Mouse (Mus musculus) C2C12 (cell line): ENCODE measurements at regions not wholly inside any gene's neighbourhood (a gene's known extent, or its start where the extent isn't known, plus 50 kb on each side); places are given as distances from the start of the nearest gene placed in this dataset.

Source experiments
- H3K27me3 ChIP-seq: one replicate; pipeline ENCODE4 v1.6.1; 2011; ENCODE audit not compliant: control insufficient read depth, insufficient read depth, insufficient read length
- H3K36me3 ChIP-seq: one replicate; pipeline ENCODE4 v1.6.1; 2011; ENCODE audit not compliant: control insufficient read depth, insufficient read depth
- H3K4me3 ChIP-seq: one replicate; pipeline ENCODE4 v1.5.1; 2011; ENCODE audit warnings: mild to moderate bottlenecking, control low read depth; ENCODE audit not compliant: poor library complexity, insufficient read depth, severe bottlenecking
- H3K79me2 ChIP-seq: one replicate; pipeline ENCODE4 v1.6.1; 2011; ENCODE audit not compliant: control insufficient read depth, insufficient read depth
- H3K79me3 ChIP-seq: one replicate; pipeline ENCODE4 v1.6.1; 2011; ENCODE audit warnings: low read depth, control low read depth
- H3ac ChIP-seq: one replicate; pipeline ENCODE3; 2011; ENCODE audit warnings: low read depth; ENCODE audit not compliant: control insufficient read depth, insufficient read length
- CEBPB ChIP-seq: IDR thresholded peaks from one replicate; pipeline ENCODE4 v1.6.1; 2011; ENCODE audit warnings: low read depth, mild to moderate bottlenecking, control low read depth, moderate library complexity
- CTCF ChIP-seq: IDR thresholded peaks from one replicate; pipeline ENCODE4 v1.5.1; 2011; ENCODE audit not compliant: control insufficient read depth, insufficient read depth, insufficient read length
- FOSL1 ChIP-seq: IDR thresholded peaks from one replicate; pipeline ENCODE4 v1.8.0; 2011; ENCODE audit warnings: mild to moderate bottlenecking, low read length; ENCODE audit not compliant: poor library complexity, insufficient read depth, severe bottlenecking
- MAX ChIP-seq: IDR thresholded peaks from one replicate; pipeline ENCODE4 v1.6.1; 2011; ENCODE audit warnings: mild to moderate bottlenecking, control low read depth
- MYOD1 ChIP-seq: IDR thresholded peaks from one replicate; pipeline ENCODE4 v1.6.1; 2011; ENCODE audit warnings: low read depth; ENCODE audit not compliant: control insufficient read depth, insufficient read length
- MYOG ChIP-seq: IDR thresholded peaks from one replicate; pipeline ENCODE4 v1.6.1; 2011; ENCODE audit not compliant: control insufficient read depth, insufficient read length; ENCODE audit errors: extremely low read depth
- USF1 ChIP-seq: IDR thresholded peaks from one replicate; pipeline ENCODE4 v1.6.1; 2011; ENCODE audit warnings: low read depth, mild to moderate bottlenecking, control low read depth, moderate library complexity

DNA sequence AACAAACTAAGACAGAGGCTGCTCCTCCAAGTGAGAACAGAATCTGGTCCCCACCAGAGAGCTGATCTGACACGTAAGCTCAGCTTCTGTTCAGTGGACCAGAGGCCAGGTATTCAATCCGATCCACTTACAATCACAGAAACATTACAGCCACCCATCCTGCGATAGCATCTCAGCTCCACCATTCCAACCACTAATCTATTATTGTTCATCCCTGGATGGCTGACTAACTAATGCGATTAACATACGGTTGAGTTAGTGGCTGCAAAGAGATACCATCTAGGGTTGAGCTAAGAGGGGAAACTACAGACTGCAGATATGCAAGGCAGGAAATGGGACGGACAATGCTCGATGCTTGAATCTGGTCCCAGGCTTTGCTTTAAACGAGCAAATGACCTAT, 320.5 kb upstream of the Dynlrb2 start:
- Histone ChIP-seq H3ac (no peak overlapping the region), H3K36me3 (no peaks in the 10 kb centered on the region), H3K27me3 (peaks cover 9% of the 10 kb centered on the region), H3K79me2 (no peaks in the 10 kb centered on the region), H3K4me3 (no peak overlapping the region), H3K79me3 (no peaks in the 10 kb centered on the region)
- TF ChIP-seq MYOG (no peak), MAX (no peak), MYOD1 (no peak), USF1 (no peak)

DNA sequence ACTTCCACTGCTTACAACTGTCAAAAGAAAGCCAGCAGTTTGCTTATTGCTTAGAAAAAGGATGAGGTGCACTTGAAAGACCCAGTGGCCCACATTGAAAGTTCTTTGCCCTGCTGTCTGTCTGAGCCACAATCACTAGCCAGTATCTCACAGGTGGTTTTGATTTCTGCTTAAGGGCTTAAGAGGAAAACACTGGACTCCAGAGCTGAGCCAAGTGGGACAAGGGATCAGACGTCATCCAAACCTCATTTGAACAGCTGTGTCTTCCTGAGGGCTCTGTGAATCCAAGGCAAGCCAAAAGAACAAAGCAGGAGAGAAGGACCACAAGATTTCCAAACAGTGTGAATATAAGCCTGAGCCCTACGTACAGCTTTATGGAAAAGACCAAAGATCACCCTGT, 326.8 kb upstream of the Dynlrb2 start:
- Histone ChIP-seq H3K27me3 (peaks cover 4% of the 10 kb centered on the region), H3K79me2 (no peaks in the 10 kb centered on the region), H3K79me3 (no peaks in the 10 kb centered on the region), H3ac (no peak overlapping the region), H3K4me3 (no peak overlapping the region), H3K36me3 (no peaks in the 10 kb centered on the region)
- TF ChIP-seq MAX (no peak), MYOD1 (no peak), MYOG (no peak), CTCF (no peak), CEBPB (no peak), USF1 (no peak)

DNA sequence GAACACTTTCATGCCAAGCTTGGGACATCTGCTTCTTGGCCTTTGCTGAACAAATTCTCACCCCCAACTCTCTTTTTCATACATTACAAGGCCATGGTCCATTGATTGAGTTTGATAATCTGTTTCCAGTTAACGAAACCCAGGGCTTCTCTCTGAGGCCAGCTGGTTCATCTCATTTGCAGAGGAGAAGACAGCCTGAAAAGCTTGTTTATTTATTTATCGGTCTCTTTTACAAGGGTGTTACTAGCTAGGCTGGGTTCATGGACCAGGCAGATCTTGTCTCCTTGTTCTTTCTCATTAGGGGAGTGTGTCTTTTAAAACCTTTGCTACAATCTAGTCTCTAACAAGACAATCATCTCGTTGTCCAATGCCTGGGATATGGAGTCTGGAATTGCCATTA, 329.9 kb upstream of the Dynlrb2 start:
- peaks cover 4% of the 10 kb centered on the region for H3K27me3 ChIP-seq
- no peaks in the 10 kb centered on the region for H3K79me2 ChIP-seq
- no peak overlapping the region for H3K4me3 ChIP-seq
- H3ac ChIP-seq, result no peak overlapping the region
- no peak for TF ChIP-seq CEBPB
- no peak for TF ChIP-seq MYOD1
- TF ChIP-seq FOSL1, result no peak
- TF ChIP-seq USF1, result no peak
- H3K79me3 ChIP-seq, result no peaks in the 10 kb centered on the region
- no peaks in the 10 kb centered on the region for H3K36me3 ChIP-seq

DNA sequence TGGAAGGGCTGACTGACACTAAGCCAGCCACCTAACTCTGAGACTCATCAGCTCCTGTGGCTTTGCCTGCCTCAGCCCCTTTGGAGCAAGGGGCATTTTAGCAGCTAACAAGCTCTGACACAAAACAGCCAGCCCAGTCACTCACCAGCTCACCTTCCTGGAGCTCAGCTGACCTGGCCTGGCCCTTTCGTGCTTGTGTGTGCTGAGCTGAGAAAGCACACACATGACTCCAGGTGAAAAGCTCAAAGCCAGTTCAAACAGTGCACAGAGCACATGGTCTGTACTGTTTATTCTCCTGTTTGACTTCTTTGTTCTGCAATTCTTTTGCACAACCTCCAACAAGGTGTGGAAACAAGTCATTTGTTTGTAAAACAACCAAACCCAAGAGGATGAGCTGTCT, 330.8 kb upstream of the Dynlrb2 start:
- Histone ChIP-seq H3K79me2 (no peaks in the 10 kb centered on the region), H3K4me3 (no peak overlapping the region), H3K36me3 (no peaks in the 10 kb centered on the region), H3ac (no peak overlapping the region), H3K79me3 (no peaks in the 10 kb centered on the region), H3K27me3 (peaks cover 4% of the 10 kb centered on the region)
- TF ChIP-seq MYOG, result no peak
- TF ChIP-seq FOSL1, result no peak
- no peak for TF ChIP-seq USF1
- no peak for TF ChIP-seq CTCF
- no peak for TF ChIP-seq CEBPB
- TF ChIP-seq MAX, result no peak
- no peak for TF ChIP-seq MYOD1

DNA sequence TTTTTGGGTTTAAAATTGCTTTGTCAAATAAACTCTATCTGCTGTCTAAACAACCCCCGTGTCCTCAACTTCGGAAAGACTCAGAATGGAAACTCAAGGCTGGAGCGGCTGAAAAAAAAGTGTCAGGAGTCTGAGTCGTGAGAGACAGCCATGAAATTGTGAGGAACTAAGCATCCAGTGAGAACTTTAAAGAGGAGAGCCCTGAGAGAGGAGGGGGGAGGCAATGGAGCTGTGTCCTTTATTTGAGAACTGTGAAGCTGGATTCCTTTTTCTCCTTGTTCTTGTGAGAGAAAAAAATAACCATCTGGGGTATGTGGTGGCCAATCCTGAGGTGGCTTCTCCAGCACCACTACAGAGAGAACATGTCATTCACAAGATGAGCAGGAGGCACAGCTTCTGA, 336.9 kb upstream of the Dynlrb2 start:
- TF ChIP-seq CEBPB, result no peak

DNA sequence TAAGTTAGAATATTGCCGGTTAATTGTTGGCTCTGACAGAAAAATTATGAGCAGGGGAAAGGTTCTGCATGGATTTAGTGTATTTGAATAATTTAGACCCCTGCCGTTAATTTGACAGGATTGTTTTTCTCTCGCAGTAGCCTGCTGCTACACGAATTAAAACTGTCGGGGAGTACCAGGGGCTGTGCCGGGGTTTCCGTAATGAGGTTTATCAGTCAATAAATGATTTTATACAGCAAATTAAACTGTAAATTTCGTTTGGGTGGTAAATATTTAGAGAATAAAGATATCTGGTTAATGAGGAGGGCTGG, 339.8 kb upstream of the Dynlrb2 start:
- H3K79me3 ChIP-seq, result no peaks in the 10 kb centered on the region
- no peak overlapping the region for H3ac ChIP-seq
- H3K79me2 ChIP-seq, result no peaks in the 10 kb centered on the region
- TF ChIP-seq FOSL1, result no peak
- TF ChIP-seq CTCF, result no peak
- TF ChIP-seq MYOD1, result no peak
- TF ChIP-seq USF1, result no peak
- no peak for TF ChIP-seq CEBPB
- H3K36me3 ChIP-seq, result no peaks in the 10 kb centered on the region
- H3K27me3 ChIP-seq, result no peaks in the 10 kb centered on the region
- H3K4me3 ChIP-seq, result no peak overlapping the region

More for the DNA sequence above, 336.9 kb upstream of the Dynlrb2 start:
- Histone ChIP-seq H3K79me3 (no peaks in the 10 kb centered on the region), H3K27me3 (no peaks in the 10 kb centered on the region), H3K36me3 (no peaks in the 10 kb centered on the region), H3K79me2 (no peaks in the 10 kb centered on the region), H3K4me3 (no peak overlapping the region), H3ac (no peak overlapping the region)
